Mouse (Mus musculus): ENCODE measurements at regions not wholly inside any gene's neighbourhood (a gene's known extent, or its start where the extent isn't known, plus 50 kb on each side); places are given as distances from the start of the nearest gene placed in this dataset.

- no peaks in the 10 kb centered on the region for H3K36me3 ChIP-seq (ENCODE audit: control insufficient read depth, insufficient read depth, low read length)
- DNase-seq (ENCODE audit: low spot score) (no peak), ATAC-seq (ENCODE audit: low FRiP score, low TSS enrichment) (no peak)
- no peak overlapping the region for H3K9ac ChIP-seq (ENCODE audit: low read length)
- H3K4me1 ChIP-seq (replicated peaks; ENCODE audit: control insufficient read depth, insufficient read depth) = no peaks in the 10 kb centered on the region
- TF ChIP-seq EP300 (optimal IDR thresholded peaks at IDR 0.05) = no peak
- no peak for TF ChIP-seq CTCF (IDR thresholded peaks at IDR 0.05; ENCODE audit: low read depth)
- no peak overlapping the region for H3K4me2 ChIP-seq (replicated peaks; ENCODE audit: low read depth)
- H3K4me3 ChIP-seq (ENCODE audit: low read depth, low read length) = no peak overlapping the region
- no peak overlapping the region for H3K27ac ChIP-seq (replicated peaks)
- WGBS = 73% methylated on average over 6 of the region's 6 CpGs
- no peaks in the 10 kb centered on the region for H3K9me3 ChIP-seq (ENCODE audit: control insufficient read depth, low read length)
- H3K27me3 ChIP-seq (ENCODE audit: control insufficient read depth, insufficient read depth, low read length) = no peaks in the 10 kb centered on the region
Observed at GRCm38 (mm10) chr19:52878812-52879502, 161.1 kb downstream of the Xpnpep1 start.

DNA sequence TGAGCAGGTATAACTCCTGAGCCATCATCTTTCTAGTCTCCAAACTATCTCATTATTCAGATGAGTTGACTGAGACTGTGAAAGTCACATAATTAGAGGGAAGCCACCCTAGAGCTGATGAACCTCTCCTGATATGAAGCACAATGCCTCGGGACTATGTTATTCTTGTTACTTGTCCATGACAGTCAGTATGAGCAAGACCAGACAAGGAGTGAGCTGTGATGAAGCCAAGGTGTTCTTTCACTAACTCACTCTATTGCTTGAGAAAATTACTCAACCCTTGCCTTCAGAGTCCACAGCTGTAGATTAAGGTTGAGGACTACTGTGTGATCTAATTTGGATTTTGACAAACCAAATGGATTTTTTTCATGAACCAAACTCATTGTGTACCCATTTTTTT lies 173.4 kb downstream of the Xpnpep1 start:
- Histone ChIP-seq H3K4me3 (ENCODE audit: low read depth, low read length) (no peak overlapping the region), H3K27me3 (ENCODE audit: control insufficient read depth, insufficient read depth, low read length) (no peaks in the 10 kb centered on the region), H3K27ac (replicated peaks) (no peak overlapping the region), H3K4me2 (replicated peaks; ENCODE audit: low read depth) (no peak overlapping the region), H3K9me3 (ENCODE audit: control insufficient read depth, low read length) (no peaks in the 10 kb centered on the region), H3K36me3 (ENCODE audit: control insufficient read depth, insufficient read depth, low read length) (no peaks in the 10 kb centered on the region), H3K4me1 (replicated peaks; ENCODE audit: control insufficient read depth, insufficient read depth) (no peaks in the 10 kb centered on the region), H3K9ac (ENCODE audit: low read length) (no peak overlapping the region)
- 86% methylated on average over 1 of the region's 1 CpGs for WGBS
- DNase-seq (ENCODE audit: low spot score) = no peak
- no peak for ATAC-seq (ENCODE audit: low FRiP score, low TSS enrichment)
- TF ChIP-seq EP300 (optimal IDR thresholded peaks at IDR 0.05) = no peak
- no peak for TF ChIP-seq CTCF (IDR thresholded peaks at IDR 0.05; ENCODE audit: low read depth)

- no peak for TF ChIP-seq EP300 (optimal IDR thresholded peaks at IDR 0.05)
- no peak for TF ChIP-seq CTCF (IDR thresholded peaks at IDR 0.05; ENCODE audit: low read depth)
- Histone ChIP-seq H3K4me2 (replicated peaks; ENCODE audit: low read depth) (no peak overlapping the region), H3K9ac (ENCODE audit: low read length) (no peak overlapping the region), H3K4me1 (replicated peaks; ENCODE audit: control insufficient read depth, insufficient read depth) (no peaks in the 10 kb centered on the region), H3K9me3 (ENCODE audit: control insufficient read depth, low read length) (no peaks in the 10 kb centered on the region), H3K27ac (replicated peaks) (no peak overlapping the region), H3K36me3 (ENCODE audit: control insufficient read depth, insufficient read depth, low read length) (no peaks in the 10 kb centered on the region), H3K4me3 (ENCODE audit: low read depth, low read length) (no peak overlapping the region), H3K27me3 (ENCODE audit: control insufficient read depth, insufficient read depth, low read length) (no peaks in the 10 kb centered on the region)
- DNase-seq (ENCODE audit: low spot score) (no peak), ATAC-seq (ENCODE audit: low FRiP score, low TSS enrichment) (no peak)
- WGBS = 26% methylated on average over 9 of the region's 9 CpGs
Observed at GRCm38 (mm10) chr19:52861576-52861975, 178.4 kb downstream of the Xpnpep1 start.

DNA sequence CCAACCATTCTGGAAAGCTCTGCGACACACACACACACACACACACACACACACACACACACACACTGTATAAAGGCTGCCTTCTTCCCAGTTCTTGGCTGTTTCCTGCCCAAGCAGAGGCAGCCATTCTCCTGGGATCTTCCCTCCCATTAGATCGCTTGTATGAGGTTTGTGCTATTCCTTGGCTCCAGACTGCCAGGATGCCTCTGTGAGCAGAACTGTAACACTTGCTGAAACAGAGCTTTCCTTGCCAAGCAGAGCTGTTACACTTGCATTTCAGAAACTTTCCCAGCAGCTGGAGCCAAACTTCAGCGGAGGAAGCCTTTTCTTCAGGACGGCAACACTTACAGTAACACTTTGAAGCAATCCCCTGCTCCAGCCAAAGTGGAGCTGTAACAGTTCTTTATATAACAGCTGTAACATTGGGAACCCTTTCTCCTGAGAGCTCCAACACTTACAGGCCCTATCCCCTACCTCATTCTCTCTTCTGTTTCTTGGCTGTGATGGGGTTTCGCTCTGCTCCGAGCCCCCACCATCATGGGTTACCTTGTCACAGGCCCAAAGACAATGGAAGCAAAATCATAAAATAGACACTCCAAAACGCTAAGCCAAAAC lies 185.8 kb downstream of the Xpnpep1 start:
- no peak overlapping the region for H3K4me3 ChIP-seq (ENCODE audit: low read depth, low read length)
- no peaks in the 10 kb centered on the region for H3K9me3 ChIP-seq (ENCODE audit: control insufficient read depth, low read length)
- no peak overlapping the region for H3K27ac ChIP-seq (replicated peaks)
- ATAC-seq (ENCODE audit: low FRiP score, low TSS enrichment) (no peak; the same call in 1 of the 2 replicates), DNase-seq (ENCODE audit: low spot score) (no peak)
- no peak overlapping the region for H3K9ac ChIP-seq (ENCODE audit: low read length)
- no peaks in the 10 kb centered on the region for H3K36me3 ChIP-seq (ENCODE audit: control insufficient read depth, insufficient read depth, low read length)
- TF ChIP-seq CTCF (IDR thresholded peaks at IDR 0.05; ENCODE audit: low read depth) (no peak; the same call in 1 of the 2 replicates), EP300 (optimal IDR thresholded peaks at IDR 0.05) (no peak)
- 69% methylated on average over 7 of the region's 7 CpGs for WGBS
- H3K4me1 ChIP-seq (replicated peaks; ENCODE audit: control insufficient read depth, insufficient read depth) = no peaks in the 10 kb centered on the region
- no peaks in the 10 kb centered on the region for H3K27me3 ChIP-seq (ENCODE audit: control insufficient read depth, insufficient read depth, low read length)
- H3K4me2 ChIP-seq (replicated peaks; ENCODE audit: low read depth) = no peak overlapping the region

DNA sequence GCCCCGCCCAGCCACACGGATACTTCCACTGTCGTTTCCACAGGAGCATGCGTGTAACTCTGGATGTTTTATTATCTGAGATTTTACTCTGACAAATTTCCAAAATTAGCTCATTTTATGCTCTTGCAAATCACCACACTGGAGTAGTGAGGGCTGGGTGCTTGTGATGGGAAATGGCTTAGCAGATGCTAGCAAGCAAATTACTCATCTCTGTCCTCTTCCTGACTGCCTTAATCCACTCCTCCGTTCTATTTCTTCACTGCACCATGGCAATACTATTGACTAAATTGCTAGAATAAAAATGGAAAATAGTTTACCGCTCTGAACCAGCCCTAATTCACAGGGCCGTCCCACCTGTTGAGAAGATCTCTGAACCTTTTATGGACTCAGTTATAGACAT lies 223.8 kb downstream of the Xpnpep1 start:
- Histone ChIP-seq H3K9me3 (ENCODE audit: control insufficient read depth, low read length) (no peaks in the 10 kb centered on the region), H3K4me3 (ENCODE audit: low read depth, low read length) (no peak overlapping the region), H3K36me3 (ENCODE audit: control insufficient read depth, insufficient read depth, low read length) (no peaks in the 10 kb centered on the region), H3K9ac (ENCODE audit: low read length) (no peak overlapping the region), H3K27me3 (ENCODE audit: control insufficient read depth, insufficient read depth, low read length) (no peaks in the 10 kb centered on the region), H3K4me1 (replicated peaks; ENCODE audit: control insufficient read depth, insufficient read depth) (no peaks in the 10 kb centered on the region), H3K27ac (replicated peaks) (no peak overlapping the region), H3K4me2 (replicated peaks; ENCODE audit: low read depth) (no peak overlapping the region)
- ATAC-seq (ENCODE audit: low FRiP score, low TSS enrichment) = no peak
- TF ChIP-seq CTCF (IDR thresholded peaks at IDR 0.05; ENCODE audit: low read depth) (no peak), EP300 (optimal IDR thresholded peaks at IDR 0.05) (no peak)
- no peak for DNase-seq (ENCODE audit: low spot score)
- WGBS = 62% methylated on average over 7 of the region's 7 CpGs

DNA sequence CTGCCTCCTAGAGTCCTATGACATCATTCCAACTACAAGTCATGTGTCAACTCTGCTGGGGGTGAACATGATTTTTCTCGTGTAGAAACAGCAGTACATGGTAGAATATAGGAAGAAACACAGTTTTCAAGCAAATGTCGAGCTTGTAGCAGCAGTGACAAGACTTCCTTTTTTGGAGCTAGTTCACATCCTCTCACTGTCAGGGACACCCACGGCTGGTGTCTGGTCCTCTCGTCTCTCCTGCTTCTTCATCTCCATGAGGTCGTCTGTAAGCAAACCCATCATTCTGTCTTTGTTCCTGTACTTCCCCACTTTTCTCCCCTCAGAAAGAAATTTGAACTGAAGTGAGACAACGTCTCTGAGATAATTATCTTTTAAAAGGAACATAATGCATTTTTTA lies 228.0 kb downstream of the Xpnpep1 start:
- DNase-seq (ENCODE audit: low spot score) (no peak), ATAC-seq (ENCODE audit: low FRiP score, low TSS enrichment) (no peak)
- H3K9me3 ChIP-seq (ENCODE audit: control insufficient read depth, low read length) = no peaks in the 10 kb centered on the region
- H3K4me3 ChIP-seq (ENCODE audit: low read depth, low read length) = no peak overlapping the region
- no peak overlapping the region for H3K9ac ChIP-seq (ENCODE audit: low read length)
- no peak overlapping the region for H3K4me2 ChIP-seq (replicated peaks; ENCODE audit: low read depth)
- H3K27ac ChIP-seq (replicated peaks) = no peak overlapping the region
- WGBS = 62% methylated on average over 6 of the region's 6 CpGs
- TF ChIP-seq EP300 (optimal IDR thresholded peaks at IDR 0.05) = no peak
- TF ChIP-seq CTCF (IDR thresholded peaks at IDR 0.05; ENCODE audit: low read depth) = no peak
- H3K4me1 ChIP-seq (replicated peaks; ENCODE audit: control insufficient read depth, insufficient read depth) = no peaks in the 10 kb centered on the region
- no peaks in the 10 kb centered on the region for H3K27me3 ChIP-seq (ENCODE audit: control insufficient read depth, insufficient read depth, low read length)
- H3K36me3 ChIP-seq (ENCODE audit: control insufficient read depth, insufficient read depth, low read length) = no peaks in the 10 kb centered on the region
